Mouse (Mus musculus) testis, adult 2 months (tissue): ENCODE results near the gene Hcn3.

Experiments used
- CTCF ChIP-seq: fragments of 200-500 bp; IDR thresholded peaks from 2 replicates; pipeline ENCODE4 v1.5.1; 2012; ENCODE audit warnings: low read depth, mild to moderate bottlenecking, inconsistent platforms, low read length, moderate library complexity; ENCODE audit not compliant: control insufficient read depth, insufficient read depth, insufficient replicate concordance
- POLR2A ChIP-seq: fragments of 200-500 bp; IDR thresholded peaks from 2 replicates; pipeline ENCODE4 v1.6.1; 2012; ENCODE audit warnings: low read depth, mild to moderate bottlenecking, inconsistent platforms, low read length, moderate library complexity; ENCODE audit not compliant: control insufficient read depth

DNA sequence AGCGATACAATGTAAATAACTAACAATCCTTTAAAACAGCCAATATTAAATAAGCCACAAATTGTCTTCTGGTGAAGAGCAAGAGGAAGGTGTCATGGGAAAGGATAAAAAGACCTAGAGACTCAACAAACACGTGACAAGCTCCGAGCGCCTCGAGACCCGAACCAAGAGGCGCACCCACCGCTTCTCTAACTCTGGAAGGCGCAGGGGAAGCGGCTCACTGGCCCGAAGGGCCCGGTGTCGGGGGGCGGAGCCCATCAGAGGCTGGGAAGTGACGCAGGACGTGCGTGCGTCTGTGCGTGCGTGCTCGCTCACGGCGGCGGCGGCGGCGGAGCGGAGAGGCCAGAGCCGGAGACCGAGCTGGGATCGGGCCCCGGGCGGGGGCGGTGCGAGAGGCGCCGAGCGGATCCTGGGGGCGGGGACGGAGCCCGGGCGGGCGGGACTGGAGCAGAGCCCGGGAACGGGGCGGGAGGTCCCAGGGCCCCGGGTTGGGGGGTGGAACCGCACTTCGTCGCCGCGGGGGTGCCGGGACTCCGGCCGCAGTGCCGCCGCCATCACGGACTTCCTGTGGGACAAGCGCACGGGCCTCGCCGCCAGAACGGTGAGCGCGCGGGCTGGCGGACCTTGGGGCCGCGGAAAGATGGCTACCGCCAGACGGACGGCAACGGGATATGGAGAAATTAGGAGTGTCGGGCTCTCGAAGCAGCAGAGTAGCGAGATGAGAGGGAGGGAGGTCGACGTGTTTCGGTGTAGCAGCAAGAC, 4.7 kb upstream of the Hcn3 start, which contains the start of gene Clk2:
- TF ChIP-seq POLR2A (peak; percentile 79), CTCF (no peak)
